Mouse (Mus musculus) left cerebral cortex, postnatal 36 days (tissue): Measurements from ENCODE around the gene H2-M10.1. TPM values are rescaled to one million over a fixed set of nuclear protein-coding genes. Genes with fewer than 3 reads are reported as not detected.
A peak's percentile ranks its signal among the peaks of the same experiment; 100 is the strongest.
"Not testable (repeated sequence)": the region's sequence is repeated elsewhere in the genome, so short reads cannot be mapped to it uniquely, and the experiment has no call there.

Experiments
- DNase-seq, 2 experiments: peaks; one replicate each; pipeline ENCODE4 v3.0.0; 2021 to 2022; ENCODE audit warnings: low spot score in 2 of 2, mixed read lengths in 1 of 2
- intact Hi-C: fragments of 180-260 bp; cut with DNase I; formaldehyde crosslinking; loops from one replicate; pipeline ENCODE4 v1.15.1; 2025
- total RNA-seq, 2 experiments: library from RNA; stranded (reverse); gene quantifications; 2 replicates each; pipeline ENCODE4 v1.2.3; 2021

The H2-M10.1 gene
- total RNA-seq: not detected

GRCm38 (mm10) chr17:36326055-36326454 lies at the start of gene H2-M10.1:
Gene H2-M10.1 (minus strand): TSS chr17:36326155.
- intact Hi-C loops: no loop called here
- DNase-seq: no peak

GRCm38 (mm10) chr17:36368317-36368716 lies 42.4 kb upstream of the H2-M10.1 start, which contains the start of gene H2-M10.3:
Gene H2-M10.3 (minus strand): TSS chr17:36368417.
- DNase-seq, intact Hi-C loops: not testable (repeated sequence)

GRCm38 (mm10) chr17:36362404-36362803 lies 36.4 kb upstream of the H2-M10.1 start:
- not testable (repeated sequence) for DNase-seq
- intact Hi-C loops: loop anchor here (5.0 kb wide), 1 partner anchor 445 kb away; no protein-coding TSS in a partner anchor

- intact Hi-C loops: loop anchor here (5.0 kb wide), 2 partner anchors 50 to 370 kb away; no protein-coding TSS in a partner anchor
- peak; percentile 14 to 25 for DNase-seq
Observed at GRCm38 (mm10) chr17:36357512-36357911, 31.6 kb upstream of the H2-M10.1 start.

- intact Hi-C loops: loop anchor here (5.0 kb wide), 2 partner anchors 48 to 372 kb away; no protein-coding TSS in a partner anchor
- DNase-seq: no peak
Observed at GRCm38 (mm10) chr17:36355763-36356162, 29.8 kb upstream of the H2-M10.1 start.

GRCm38 (mm10) chr17:36355343-36355742 lies 29.4 kb upstream of the H2-M10.1 start:
- intact Hi-C loops: loop anchor here (5.0 kb wide), 2 partner anchors 48 to 372 kb away; no protein-coding TSS in a partner anchor
- DNase-seq: peak; percentile 49 to 61

GRCm38 (mm10) chr17:36315689-36316253 lies 10.2 kb downstream of the H2-M10.1 start:
- intact Hi-C loops: no loop called here
- DNase-seq: no peak

GRCm38 (mm10) chr17:36315041-36315688 lies 10.8 kb downstream of the H2-M10.1 start:
- DNase-seq: peak; percentile 78 to 81
- intact Hi-C loops: no loop called here

GRCm38 (mm10) chr17:36314511-36314910 lies 11.4 kb downstream of the H2-M10.1 start:
- DNase-seq: peak; percentile 8 to 15
- intact Hi-C loops: no loop called here

- intact Hi-C loops: loop anchor here (5.0 kb wide), 2 partner anchors 48 to 108 kb away; no protein-coding TSS in a partner anchor
- DNase-seq: no peak
Observed at GRCm38 (mm10) chr17:36309293-36309692, 16.7 kb downstream of the H2-M10.1 start.

- peak; percentile 63 to 66 for DNase-seq
- intact Hi-C loops: loop anchor here (5.0 kb wide), 2 partner anchors 48 to 108 kb away; no protein-coding TSS in a partner anchor
Observed at GRCm38 (mm10) chr17:36308855-36309254, 17.1 kb downstream of the H2-M10.1 start.

- intact Hi-C loops: no loop called here
- DNase-seq: no peak
Observed at GRCm38 (mm10) chr17:36286390-36286789, 39.6 kb downstream of the H2-M10.1 start, which contains the start of gene H2-M10.2. Gene H2-M10.2 (minus strand): TSS chr17:36286490.

- no peak for DNase-seq
- intact Hi-C loops: no loop called here
Observed at GRCm38 (mm10) chr17:36281521-36282245, 44.3 kb downstream of the H2-M10.1 start.

- DNase-seq: no peak
- intact Hi-C loops: no loop called here
Observed at GRCm38 (mm10) chr17:36274776-36275175, 51.2 kb downstream of the H2-M10.1 start.

GRCm38 (mm10) chr17:36273796-36274195 lies 52.2 kb downstream of the H2-M10.1 start:
- DNase-seq: no peak
- intact Hi-C loops: no loop called here

Other genes starting within 250 kb of the H2-M10.1 start
- gene Gm19684, start 204.5 kb downstream of the H2-M10.1 start, total RNA-seq: not detected
- gene Gm7030, start 196.7 kb downstream of the H2-M10.1 start, total RNA-seq: not detected
- not detected for gene Gm8909, start 157.6 kb downstream of the H2-M10.1 start, total RNA-seq
- gene H2-T3, start 135.9 kb downstream of the H2-M10.1 start, total RNA-seq: not detected
- gene Rpp21, start 68.1 kb downstream of the H2-M10.1 start, total RNA-seq: 10 to 100 TPM; 35.7 to 39.5 TPM
- 10 to 100 TPM; 18.9 to 25.2 TPM for gene Trim39, start 53.9 kb downstream of the H2-M10.1 start, total RNA-seq
- gene H2-M10.2, start 39.7 kb downstream of the H2-M10.1 start, total RNA-seq: not detected
- gene H2-M10.3, start 42.3 kb upstream of the H2-M10.1 start, total RNA-seq: not detected
- not detected for gene H2-M10.4, start 136.2 kb upstream of the H2-M10.1 start, total RNA-seq
- gene H2-M11, start 220.9 kb upstream of the H2-M10.1 start, total RNA-seq: not detected